Mouse (Mus musculus) testis, adult 2 months (tissue): ENCODE data around the gene Pkp3.

Source experiments
- CTCF ChIP-seq: fragments of 200-500 bp; IDR thresholded peaks from 2 replicates; pipeline ENCODE4 v1.5.1; 2012; ENCODE audit warnings: low read depth, mild to moderate bottlenecking, inconsistent platforms, low read length, moderate library complexity; ENCODE audit not compliant: control insufficient read depth, insufficient read depth, insufficient replicate concordance
- POLR2A ChIP-seq: fragments of 200-500 bp; IDR thresholded peaks from 2 replicates; pipeline ENCODE4 v1.6.1; 2012; ENCODE audit warnings: low read depth, mild to moderate bottlenecking, inconsistent platforms, low read length, moderate library complexity; ENCODE audit not compliant: control insufficient read depth

GRCm38 (mm10) chr7:141073782-141074181, 4.2 kb upstream of the Pkp3 start:
- no peak for TF ChIP-seq POLR2A
- no peak for TF ChIP-seq CTCF
